Mouse (Mus musculus) small intestine, adult 2 months (tissue): ENCODE data around the gene Gper1.

Source experiments
- CTCF ChIP-seq: fragments of 200-500 bp; IDR thresholded peaks from 2 replicates; pipeline ENCODE4 v1.5.1; 2012; ENCODE audit warnings: low read depth, mild to moderate bottlenecking, control low read depth, inconsistent platforms, low read length, moderate library complexity, mixed read lengths; ENCODE audit not compliant: insufficient replicate concordance, insufficient read length; ENCODE audit errors: extremely low read depth
- POLR2A ChIP-seq: fragments of 200-500 bp; IDR thresholded peaks from 2 replicates; pipeline ENCODE4 v1.6.1; 2012; ENCODE audit warnings: low read depth, mild to moderate bottlenecking, control low read depth, inconsistent platforms, low read length, moderate library complexity

DNA sequence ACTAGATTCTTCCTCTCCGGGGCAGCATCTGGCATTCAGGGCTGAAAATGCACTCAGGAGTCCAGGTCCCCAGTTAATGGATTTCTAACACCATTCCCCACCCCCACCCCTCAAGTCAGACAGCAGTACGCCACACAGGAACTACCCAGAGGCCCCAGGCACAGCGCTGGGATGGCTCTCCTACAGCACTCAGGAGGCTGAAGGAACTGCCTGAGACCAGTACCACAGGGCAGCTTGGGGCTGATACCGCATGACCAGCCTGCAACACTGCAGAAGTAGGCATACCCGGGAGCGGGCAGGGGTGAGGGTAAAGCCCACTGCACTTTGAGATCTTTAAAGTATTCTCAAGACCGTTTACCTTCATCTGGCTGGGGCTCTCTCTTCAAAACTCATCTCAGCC lies 17.5 kb upstream of the Gper1 start:
- TF ChIP-seq CTCF (no peak), POLR2A (no peak)
